Mouse (Mus musculus) olfactory bulb, adult 2 months (tissue): ENCODE data around the gene Thap11.

ENCODE experiments used
- CTCF ChIP-seq: fragments of 200-500 bp; IDR thresholded peaks from 2 replicates; pipeline ENCODE4 v1.5.1; 2012; ENCODE audit warnings: low read depth, mild to moderate bottlenecking, low read length, moderate library complexity; ENCODE audit not compliant: insufficient read depth
- POLR2A ChIP-seq: fragments of 200-500 bp; IDR thresholded peaks from 2 replicates; pipeline ENCODE4 v1.6.1; 2012; ENCODE audit warnings: mild to moderate bottlenecking, low read depth, low read length, moderate library complexity; ENCODE audit not compliant: insufficient read depth

GRCm38 (mm10) chr8:105811061-105811460 lies 43.9 kb upstream of the Thap11 start:
- TF ChIP-seq CTCF = no peak
- TF ChIP-seq POLR2A = no peak
